Mouse (Mus musculus) midbrain, embryonic 11.5 days (tissue): ENCODE results near the gene Gzmk. TPM values are rescaled to one million over a fixed set of nuclear protein-coding genes. Genes with fewer than 3 reads are reported as not detected.

Experiments
- ATAC-seq: fragments of 200-750 bp; cut with Nextera tagmentation; 2 replicates; pipeline ENCODE4 v1.8.0; 2017; ENCODE audit warnings: moderate TSS enrichment, moderate library complexity; ENCODE audit not compliant: low FRiP score
- DNase-seq: peaks from one replicate; pipeline ENCODE4 v3.0.0; 2015; ENCODE audit warnings: low spot score; ENCODE audit errors: missing footprints
- H3K27ac ChIP-seq: fragments of 300-500 bp; sonication (generic); 2 replicates; pipeline ENCODE4 v1.5.1; 2014; ENCODE audit warnings: low read depth, low read length
- H3K27me3 ChIP-seq: fragments of 300-500 bp; sonication (generic); 2 replicates; pipeline ENCODE4 v1.6.1; 2014; ENCODE audit warnings: mild to moderate bottlenecking, low read length, moderate library complexity, mixed read lengths; ENCODE audit not compliant: control insufficient read depth, insufficient read depth
- H3K36me3 ChIP-seq: fragments of 300-500 bp; sonication (generic); 2 replicates; pipeline ENCODE4 v1.6.1; 2014; ENCODE audit warnings: mild to moderate bottlenecking, low read length, moderate library complexity, mixed read lengths; ENCODE audit not compliant: control insufficient read depth, insufficient read depth
- H3K4me1 ChIP-seq: fragments of 300-500 bp; sonication (generic); 2 replicates; pipeline ENCODE4 v1.6.1; 2014; ENCODE audit warnings: low read length; ENCODE audit not compliant: control insufficient read depth, insufficient read depth
- H3K4me2 ChIP-seq: fragments of 300-500 bp; sonication (generic); 2 replicates; pipeline ENCODE4 v1.6.1; 2014; ENCODE audit warnings: mild to moderate bottlenecking, moderate library complexity
- H3K4me3 ChIP-seq: fragments of 300-500 bp; sonication (generic); 2 replicates; pipeline ENCODE4 v1.5.1; 2014; ENCODE audit warnings: low read depth, low read length
- H3K9ac ChIP-seq: fragments of 300-500 bp; sonication (generic); 2 replicates; pipeline ENCODE4 v1.6.1; 2014; ENCODE audit warnings: low read length
- H3K9me3 ChIP-seq: fragments of 300-500 bp; sonication (generic); 2 replicates; pipeline ENCODE4 v1.6.1; 2016; ENCODE audit warnings: low read length; ENCODE audit not compliant: control insufficient read depth
- WGBS: fragments of 180-500 bp; shearing (Covaris S2); extraction: QIAGEN DNeasy Blood & Tissue Kit; methylation state at CpG from one replicate; pipeline ENCODE4 v1.1.7; 2014; 5-methylcytosine and 5-hydroxymethylcytosine counted together
- polyA plus RNA-seq: library from polyadenylated mRNA; unstranded; fragments of >200 nt; fragmentation: Nextera tagmentation; extraction: Ambion mirVana; gene quantifications from 2 replicates; pipeline ENCODE4 v1.2.1, GENCODE M21; 2014

Gzmk gene
- polyA plus RNA-seq = not detected in 2 replicates

GRCm38 (mm10) chr13:113225811-113226210 lies at the start of gene Gzmk:
Gene Gzmk, minus strand, starts transcription at chr13:113225908.
- no peak within 1 kb of the TSS for H3K4me3 ChIP-seq
- H3K9me3 ChIP-seq = no peaks in the 10 kb centered on the region
- H3K27me3 ChIP-seq = no peaks in the 10 kb centered on the region
- H3K36me3 ChIP-seq = no peaks in the 10 kb centered on the region
- H3K4me1 ChIP-seq = no peaks in the 10 kb centered on the region
- H3K4me2 ChIP-seq = no peak within 1 kb of the TSS
- no peak within 1 kb of the TSS for H3K9ac ChIP-seq
- H3K27ac ChIP-seq = no peak within 1 kb of the TSS
- DNase-seq (peak; percentile 88), ATAC-seq (peak; percentile 81)
- WGBS = 59% methylated on average over 7 of the region's 7 CpGs

- no peak for ATAC-seq
- no peaks in the 10 kb centered on the region for H3K9me3 ChIP-seq
- H3K27ac ChIP-seq = no peak overlapping the region
- H3K9ac ChIP-seq = no peak overlapping the region
- DNase-seq = no peak
- 90% methylated on average over 8 of the region's 8 CpGs for WGBS
- H3K36me3 ChIP-seq = no peaks in the 10 kb centered on the region
- H3K4me3 ChIP-seq = no peak overlapping the region
- H3K4me1 ChIP-seq = no peaks in the 10 kb centered on the region
- H3K4me2 ChIP-seq = no peak overlapping the region
- H3K27me3 ChIP-seq = no peaks in the 10 kb centered on the region
These were observed 45.5 kb upstream of the Gzmk start for GRCm38 (mm10) chr13:113271189-113271588.

DNA sequence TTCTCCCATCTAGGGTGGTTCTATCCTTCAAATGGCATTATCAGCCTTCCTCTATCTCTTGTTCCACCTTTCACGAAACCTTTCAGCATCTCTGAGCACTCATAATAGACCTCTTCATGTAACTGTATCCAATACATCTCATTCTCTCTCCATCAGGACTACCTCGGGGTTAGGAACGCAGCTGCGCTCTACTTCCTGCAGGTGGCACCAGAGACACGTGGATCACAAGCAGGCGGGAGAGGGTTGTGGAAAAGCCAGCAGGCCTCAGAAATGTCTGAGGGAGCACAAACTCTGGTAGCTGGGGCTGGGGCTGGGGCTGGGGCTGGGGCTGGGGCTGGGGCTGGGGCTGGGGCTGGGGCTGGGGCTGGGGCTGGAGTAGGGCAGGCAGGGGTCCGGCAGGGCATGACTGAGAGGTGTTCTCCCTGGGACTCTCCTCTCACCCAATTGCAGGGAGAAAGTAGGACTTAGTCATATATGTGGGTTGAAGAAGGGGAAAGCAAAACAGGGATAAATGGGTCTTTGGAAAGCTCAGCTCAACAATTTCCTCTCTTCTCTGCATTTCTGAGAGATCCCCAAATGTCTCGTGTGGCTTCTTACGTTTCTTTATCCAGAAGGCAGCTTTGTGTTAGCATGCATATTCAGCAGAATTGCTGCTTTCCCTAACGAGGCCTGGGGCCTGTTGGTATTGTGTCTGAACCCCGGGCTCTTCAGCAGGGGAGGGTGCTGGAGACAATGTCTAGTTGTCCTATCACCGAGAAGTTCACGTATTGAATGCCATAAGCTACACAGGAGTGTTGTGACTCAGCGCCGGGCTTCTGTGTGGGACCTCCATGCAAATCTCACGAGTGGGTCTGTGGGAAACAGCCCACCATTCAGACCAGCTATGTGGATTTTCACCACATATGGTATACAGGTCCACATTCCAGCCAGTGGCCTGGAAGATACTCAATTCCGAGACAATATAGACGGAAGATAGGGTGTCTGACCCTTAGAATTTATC lies 44.4 kb upstream of the Gzmk start:
- DNase-seq (peak; percentile 92), ATAC-seq (peak; percentile 84)
- H3K9ac ChIP-seq = 0 out of 2 replicates have a peak overlapping the region, but pooled peaks have one; percentile 5
- no peaks in the 10 kb centered on the region for H3K36me3 ChIP-seq
- H3K4me3 ChIP-seq = no peak overlapping the region
- H3K9me3 ChIP-seq = no peaks in the 10 kb centered on the region
- WGBS = 53% methylated on average over 18 of the region's 18 CpGs
- no peaks in the 10 kb centered on the region for H3K27me3 ChIP-seq
- H3K4me1 ChIP-seq = no peaks in the 10 kb centered on the region
- no peak overlapping the region for H3K27ac ChIP-seq
- no peak overlapping the region for H3K4me2 ChIP-seq

GRCm38 (mm10) chr13:113267204-113267603 lies 41.5 kb upstream of the Gzmk start:
- ATAC-seq (no peak), DNase-seq (no peak)
- H3K9me3 ChIP-seq = no peaks in the 10 kb centered on the region
- no peaks in the 10 kb centered on the region for H3K4me1 ChIP-seq
- no peaks in the 10 kb centered on the region for H3K36me3 ChIP-seq
- H3K4me2 ChIP-seq = no peak overlapping the region
- no peak overlapping the region for H3K9ac ChIP-seq
- no peaks in the 10 kb centered on the region for H3K27me3 ChIP-seq
- 90% methylated on average over 3 of the region's 3 CpGs for WGBS
- H3K4me3 ChIP-seq = no peak overlapping the region
- H3K27ac ChIP-seq = no peak overlapping the region

GRCm38 (mm10) chr13:113266495-113266951 lies 40.8 kb upstream of the Gzmk start:
- Histone ChIP-seq H3K36me3 (no peaks in the 10 kb centered on the region), H3K4me1 (no peaks in the 10 kb centered on the region), H3K9ac (no peak overlapping the region), H3K9me3 (no peaks in the 10 kb centered on the region), H3K27ac (no peak overlapping the region), H3K4me3 (no peak overlapping the region), H3K4me2 (no peak overlapping the region; the same call in 1 of the 2 replicates), H3K27me3 (no peaks in the 10 kb centered on the region)
- peak; percentile 99 for DNase-seq
- WGBS = 30% methylated on average over 9 of the region's 9 CpGs
- ATAC-seq = peak; percentile 41; the same call in 1 of the 2 replicates

DNA sequence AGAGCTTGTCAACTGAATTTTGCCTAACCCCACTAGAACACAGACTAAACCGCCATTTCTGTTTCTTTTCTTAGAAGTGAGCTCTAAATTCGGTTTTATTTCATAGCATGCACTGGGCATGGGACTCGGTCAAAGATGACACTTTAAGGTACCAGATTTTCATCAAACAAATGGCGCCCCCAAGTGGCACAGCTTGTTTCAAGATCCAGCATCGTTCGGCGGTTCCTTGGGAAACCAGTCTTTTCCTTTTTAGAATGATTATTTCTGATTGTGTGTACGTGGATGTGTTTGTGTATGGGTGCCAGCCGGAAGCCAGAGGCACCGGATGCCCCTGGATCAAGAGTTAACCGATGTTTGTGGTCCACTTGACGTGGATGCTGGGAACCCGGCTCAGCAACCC lies 39.5 kb upstream of the Gzmk start:
- no peak for ATAC-seq

GRCm38 (mm10) chr13:113262822-113263221 lies 37.1 kb upstream of the Gzmk start:
- Histone ChIP-seq H3K9me3 (no peaks in the 10 kb centered on the region), H3K27me3 (no peaks in the 10 kb centered on the region), H3K27ac (no peak overlapping the region), H3K4me1 (no peaks in the 10 kb centered on the region), H3K36me3 (no peaks in the 10 kb centered on the region), H3K4me3 (no peak overlapping the region), H3K9ac (no peak overlapping the region), H3K4me2 (no peak overlapping the region)
- no peak for DNase-seq
- ATAC-seq = no peak
- 89% methylated on average over 12 of the region's 12 CpGs for whole genome bisulfite sequencing

More for the DNA sequence above, 39.5 kb upstream of the Gzmk start:
- no peaks in the 10 kb centered on the region for H3K4me1 ChIP-seq
- peak; percentile 98 for DNase-seq
- H3K4me3 ChIP-seq = no peak overlapping the region
- no peak overlapping the region for H3K27ac ChIP-seq
- no peaks in the 10 kb centered on the region for H3K27me3 ChIP-seq
- no peaks in the 10 kb centered on the region for H3K36me3 ChIP-seq
- no peak overlapping the region for H3K9ac ChIP-seq
- no peak overlapping the region for H3K4me2 ChIP-seq
- WGBS = 33% methylated on average over 13 of the region's 13 CpGs
- H3K9me3 ChIP-seq = no peaks in the 10 kb centered on the region

DNA sequence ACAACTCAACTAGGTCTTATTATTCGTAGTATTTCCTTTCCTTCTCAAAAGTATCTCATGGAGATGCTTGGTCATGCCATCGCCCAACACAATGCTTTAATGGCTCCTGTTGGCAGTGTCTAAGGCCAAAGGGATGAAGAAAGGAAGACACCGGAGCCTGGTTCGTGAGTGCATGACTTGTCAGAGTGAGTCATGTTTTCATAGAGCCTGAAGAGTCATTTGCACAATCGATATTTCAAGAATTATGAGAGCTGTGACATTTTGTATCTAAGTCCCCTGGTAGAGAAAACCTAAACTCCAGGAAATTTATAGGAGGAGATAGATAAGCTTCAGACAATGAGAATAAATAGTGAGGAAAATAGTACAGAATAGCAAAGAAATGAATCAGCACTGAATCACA lies 33.5 kb upstream of the Gzmk start:
- DNase-seq (no peak), ATAC-seq (no peak)
- H3K4me3 ChIP-seq = no peak overlapping the region
- no peak overlapping the region for H3K4me2 ChIP-seq
- no peaks in the 10 kb centered on the region for H3K9me3 ChIP-seq
- H3K4me1 ChIP-seq = no peaks in the 10 kb centered on the region
- WGBS = 87% methylated on average over 5 of the region's 5 CpGs
- H3K9ac ChIP-seq = no peak overlapping the region
- no peaks in the 10 kb centered on the region for H3K27me3 ChIP-seq
- H3K27ac ChIP-seq = no peak overlapping the region
- no peaks in the 10 kb centered on the region for H3K36me3 ChIP-seq

DNA sequence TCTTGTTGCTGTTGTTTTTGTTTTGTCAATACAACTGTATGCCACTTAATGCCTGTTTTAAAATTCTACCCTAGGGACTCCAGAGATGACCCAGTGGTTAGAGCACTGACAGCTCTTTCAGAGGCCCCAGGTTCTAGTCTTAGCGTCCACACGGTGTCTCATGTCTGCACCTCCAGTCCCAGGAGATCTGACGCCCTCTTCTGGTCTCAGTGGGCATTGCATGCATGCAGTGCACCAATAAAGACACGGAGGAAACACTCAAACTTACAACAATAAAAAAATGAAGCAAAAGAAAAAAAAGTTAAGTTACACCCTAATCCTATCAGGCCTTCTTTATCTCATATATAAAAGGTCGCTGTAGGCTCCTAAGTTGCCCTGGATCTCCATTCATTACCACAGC lies 31.5 kb upstream of the Gzmk start:
- no peak overlapping the region for H3K4me2 ChIP-seq
- 44% methylated on average over 5 of the region's 5 CpGs for WGBS
- no peak overlapping the region for H3K9ac ChIP-seq
- H3K4me1 ChIP-seq = no peaks in the 10 kb centered on the region
- H3K27me3 ChIP-seq = no peaks in the 10 kb centered on the region
- H3K36me3 ChIP-seq = no peaks in the 10 kb centered on the region
- H3K4me3 ChIP-seq = no peak overlapping the region
- DNase-seq = no peak
- H3K27ac ChIP-seq = no peak overlapping the region
- ATAC-seq = no peak
- H3K9me3 ChIP-seq = no peaks in the 10 kb centered on the region
